18 mouse cellular contexts compared by ENCODE assay signal in genomic region chr3:38617217-38617616, GRCm38 (mm10).
"Had no signal": no experiment of that assay in that cellular context is flagged by ENCODE, and none has a peak within 500 bp of the region (broad histone marks: within the 10 kb centered on the region; RNA-seq: fewer than 3 reads in every experiment).

No protein-coding gene starts in this region.

- H3K27ac ChIP-seq: hindbrain, postnatal 0 days; intestine, embryonic 15.5 days; kidney, embryonic 15.5 days; limb, embryonic 15.5 days; liver, embryonic 12.5 days; macrophage; midbrain, embryonic 10.5 days; neural tube, embryonic 12.5 days had no signal

- H3K4me2 ChIP-seq: intestine, embryonic 15.5 days; kidney, embryonic 15.5 days; limb, embryonic 15.5 days; liver, embryonic 12.5 days; lung, embryonic 14.5 days; neural tube, embryonic 12.5 days had no signal

- H3K36me3 ChIP-seq: intestine, embryonic 15.5 days; kidney, embryonic 15.5 days; limb, embryonic 15.5 days; liver, embryonic 12.5 days; midbrain, embryonic 10.5 days; neural tube, embryonic 12.5 days had no signal

- H3K27me3 ChIP-seq: intestine, embryonic 15.5 days; kidney, embryonic 15.5 days; limb, embryonic 15.5 days; liver, embryonic 12.5 days; neural tube, embryonic 12.5 days had no signal

- ATAC-seq: hindbrain, postnatal 0 days; intestine, embryonic 15.5 days; liver, embryonic 12.5 days had no signal

- H3K4me1 ChIP-seq: liver, embryonic 12.5 days had no signal

- DNase-seq: kidney, adult 2 months; kidney, postnatal 14 days; left cerebral cortex, postnatal 4 days; lung, embryonic 14.5 days; lung, postnatal 14 days; midbrain, embryonic 14.5 days; right cerebral cortex, postnatal 14 days; thymus, adult 2 months; thymus, postnatal 25 days had no signal

- H3K9ac ChIP-seq: intestine, embryonic 15.5 days; kidney, embryonic 15.5 days; limb, embryonic 15.5 days; liver, embryonic 12.5 days; lung, embryonic 14.5 days; neural tube, embryonic 12.5 days had no signal

- H3K4me3 ChIP-seq: intestine, embryonic 15.5 days; kidney, embryonic 15.5 days; limb, embryonic 15.5 days; liver, embryonic 12.5 days; midbrain, embryonic 10.5 days; myocyte; neural tube, embryonic 12.5 days had no signal

- H3K9me3 ChIP-seq: intestine, embryonic 15.5 days; kidney, embryonic 15.5 days; limb, embryonic 15.5 days; liver, embryonic 12.5 days; midbrain, embryonic 10.5 days; neural tube, embryonic 12.5 days had no signal
